Mouse (Mus musculus): ENCODE data around the gene Olfr211. TPM values are rescaled to one million over a fixed set of nuclear protein-coding genes. Genes with fewer than 3 reads are reported as not detected.

The Olfr211 gene
- total RNA-seq, 2 experiments from 2014 or later, result not detected

Other genes with a start within 250 kb of the Olfr211 start
- 1 to 10 TPM; 3.9 to 4.7 TPM for gene Zfand4, start 224.9 kb upstream of the Olfr211 start, total RNA-seq (2021)
- 10 to 100 TPM; 39.1 to 45.4 TPM for gene March8, start 151.1 kb upstream of the Olfr211 start, total RNA-seq (2021)
- 1 to 10 TPM; 4.3 to 4.6 TPM for gene Alox5, start 27.9 kb upstream of the Olfr211 start, total RNA-seq (2021)
- not detected for gene Olfr212, start 17.4 kb downstream of the Olfr211 start, total RNA-seq (2021)
- gene Olfr213, start 49.4 kb downstream of the Olfr211 start, total RNA-seq (2021), result not detected
- gene Gm5580, start 62.0 kb downstream of the Olfr211 start, total RNA-seq (2021), result 1 to 10 TPM; 3.1 to 3.2 TPM
- not detected for gene Olfr214, start 65.1 kb downstream of the Olfr211 start, total RNA-seq (2021)
- gene Olfr215, start 95.1 kb downstream of the Olfr211 start, total RNA-seq (2021), result not detected
- gene Zfp422, start 139.9 kb downstream of the Olfr211 start, total RNA-seq (2021), result 10 to 100 TPM; 33.9 to 38.5 TPM
- gene Depp1, start 161.5 kb downstream of the Olfr211 start, total RNA-seq (2021), result 10 to 100 TPM; 41.6 to 75.0 TPM
- 1 to 10 TPM; 5.0 to 6.5 TPM for gene Rassf4, start 184.9 kb downstream of the Olfr211 start, total RNA-seq (2021)
- under 1 TPM; 0.02 TPM for gene Tmem72, start 227.8 kb downstream of the Olfr211 start, total RNA-seq (2021)

Measured in heart, postnatal 10 days (tissue).